Mouse (Mus musculus): ENCODE data around the gene Col18a1.
A peak's percentile ranks its signal among the peaks of the same experiment; 100 is the strongest.

The Col18a1 gene

DNA sequence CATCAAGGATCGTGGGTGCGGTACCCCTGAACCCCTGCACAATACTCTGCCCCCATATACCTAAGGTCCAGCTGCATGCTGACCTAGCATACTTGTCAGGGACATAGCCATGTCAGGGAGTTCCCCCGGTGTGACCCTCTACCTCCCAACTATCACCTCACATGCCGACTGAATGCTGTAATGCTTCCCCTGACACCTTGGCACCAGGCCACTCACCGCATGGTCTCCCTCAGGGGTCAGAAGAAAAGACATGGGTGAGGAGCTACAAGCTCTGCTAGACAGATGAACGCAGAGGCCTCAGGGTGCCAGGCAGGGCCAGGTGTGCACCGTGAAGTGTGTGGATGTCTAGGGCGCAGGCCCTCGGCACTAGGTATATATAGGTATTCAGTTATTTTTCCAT lies 56.3 kb downstream of the Col18a1 start:
- DNase-seq (ENCODE audit: low spot score) = no peak

DNA sequence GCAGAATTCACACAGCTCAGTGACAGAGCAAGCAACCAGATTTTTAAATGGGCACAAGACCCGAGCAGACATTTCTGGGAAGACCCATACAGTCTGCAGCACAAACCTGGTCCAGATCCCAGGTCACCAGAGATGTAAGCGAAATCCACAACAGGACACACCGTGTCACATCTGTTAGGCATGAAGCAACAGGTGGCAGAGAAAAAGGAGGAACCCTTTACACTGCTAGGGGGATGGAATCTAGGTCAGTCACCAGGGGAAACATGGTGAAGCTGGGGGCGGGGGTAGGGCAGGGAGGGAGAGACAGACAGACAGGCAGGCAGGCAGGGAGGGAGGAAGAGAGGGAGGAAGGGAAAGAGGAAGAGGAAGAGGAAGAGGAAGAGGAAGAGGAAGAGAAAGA lies 58.2 kb downstream of the Col18a1 start:
- no peak for DNase-seq (ENCODE audit: low spot score)

DNA sequence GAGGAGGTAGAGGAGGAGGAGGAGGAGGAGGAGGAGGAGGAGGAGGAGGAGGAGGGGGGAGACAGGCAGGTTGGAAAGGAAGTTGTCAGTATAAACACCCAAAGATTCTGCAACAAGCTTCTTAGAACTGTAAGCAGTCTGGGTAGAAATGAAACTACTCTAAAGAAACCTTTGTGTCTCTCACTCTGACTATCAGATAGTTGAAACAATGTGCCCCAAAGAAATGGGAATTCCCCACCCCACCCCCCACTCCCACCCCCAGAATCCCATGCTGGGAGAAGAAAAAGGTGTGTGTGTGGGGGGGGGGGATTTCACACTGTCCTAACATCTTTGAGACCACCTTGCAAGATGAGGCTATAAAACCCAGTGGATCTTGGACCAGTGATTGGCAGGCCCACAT lies 62.0 kb downstream of the Col18a1 start:
- no peak for DNase-seq (ENCODE audit: low spot score)

DNA sequence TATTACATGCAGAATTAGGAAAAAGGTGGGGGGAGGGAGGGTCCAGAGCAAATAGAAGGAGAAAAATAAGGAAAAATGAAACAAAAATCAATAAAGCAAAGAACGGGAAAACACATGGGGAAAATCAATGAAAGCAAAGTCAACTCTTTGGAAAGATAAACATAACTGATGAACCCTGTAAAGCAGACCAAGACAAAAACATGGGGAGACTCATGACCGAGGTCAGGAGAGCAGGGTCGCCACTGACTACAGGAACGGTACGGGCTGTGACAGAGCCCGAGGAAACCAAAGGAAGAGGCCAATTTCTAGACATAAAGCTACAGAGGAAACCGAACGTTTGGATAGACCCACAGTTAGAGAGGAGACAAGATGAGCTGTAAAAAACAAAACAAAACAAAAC lies 62.7 kb downstream of the Col18a1 start:
- DNase-seq (ENCODE audit: low spot score) = no peak

DNA sequence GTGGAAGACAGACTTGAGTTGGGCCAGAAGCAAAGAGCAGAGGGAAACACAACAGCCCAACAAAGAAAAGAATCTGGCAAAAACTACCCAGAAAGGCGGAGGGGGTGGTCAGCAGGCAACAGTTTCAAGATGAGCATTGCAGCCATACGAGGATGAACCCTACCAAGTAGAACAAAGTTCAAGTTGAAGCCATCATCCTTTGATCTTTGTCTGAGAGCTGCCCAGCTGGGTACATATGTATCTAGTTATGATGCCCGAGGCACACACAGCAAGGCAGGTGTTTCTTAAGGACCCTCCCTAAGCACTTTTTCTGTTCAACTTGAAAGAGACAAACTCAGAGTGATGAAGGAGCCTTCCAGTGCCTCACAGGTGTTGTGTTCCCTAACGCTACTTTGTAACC lies 66.6 kb downstream of the Col18a1 start:
- DNase-seq (ENCODE audit: low spot score) = no peak

DNA sequence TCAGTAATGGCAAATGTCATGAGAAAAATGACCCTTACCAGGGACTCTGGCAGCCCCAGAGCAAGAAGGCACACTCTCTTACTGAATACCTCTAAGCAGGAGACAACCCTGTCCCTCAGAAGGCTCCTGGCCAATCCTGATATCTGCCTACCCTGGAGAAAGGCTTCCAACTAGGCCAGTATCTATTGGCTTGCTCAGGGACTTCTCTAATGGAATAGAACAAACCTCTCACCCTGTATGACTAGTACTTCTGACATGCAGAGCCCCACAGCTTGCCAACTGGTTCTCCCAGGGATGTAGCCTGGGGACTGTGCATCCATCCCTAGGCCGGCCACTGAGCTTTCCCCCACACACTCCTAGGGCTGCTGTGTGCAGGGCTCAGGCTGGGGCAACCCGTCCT lies 67.7 kb downstream of the Col18a1 start:
- DNase-seq (ENCODE audit: low spot score) = no peak

DNA sequence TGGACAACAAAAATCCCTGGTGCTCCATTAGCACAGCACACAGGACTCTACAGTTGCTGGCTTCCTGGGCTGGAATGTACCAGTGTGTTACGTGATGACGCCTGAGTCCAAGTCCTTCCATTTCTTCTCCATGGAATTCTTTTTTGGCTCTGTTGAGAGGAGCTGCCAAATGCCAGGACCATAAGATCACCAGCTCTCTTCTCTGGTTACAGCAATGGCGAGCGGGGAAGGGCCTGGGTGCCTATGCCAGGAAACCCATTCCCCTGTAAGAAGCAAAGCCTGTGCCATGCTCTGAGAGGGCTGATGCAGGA lies 68.5 kb downstream of the Col18a1 start:
- no peak for DNase-seq (ENCODE audit: low spot score)

GRCm38 (mm10) chr10:77097006-77097889 lies 69.1 kb downstream of the Col18a1 start:
- no peak for DNase-seq (ENCODE audit: low spot score)

GRCm38 (mm10) chr10:77095666-77096065 lies 70.7 kb downstream of the Col18a1 start:
- DNase-seq (ENCODE audit: low spot score) = no peak

GRCm38 (mm10) chr10:77093817-77094216 lies 72.5 kb downstream of the Col18a1 start:
- DNase-seq (ENCODE audit: low spot score) = no peak

- DNase-seq (ENCODE audit: low spot score) = no peak
Measured at GRCm38 (mm10) chr10:77091538-77092097, 74.7 kb downstream of the Col18a1 start.

DNA sequence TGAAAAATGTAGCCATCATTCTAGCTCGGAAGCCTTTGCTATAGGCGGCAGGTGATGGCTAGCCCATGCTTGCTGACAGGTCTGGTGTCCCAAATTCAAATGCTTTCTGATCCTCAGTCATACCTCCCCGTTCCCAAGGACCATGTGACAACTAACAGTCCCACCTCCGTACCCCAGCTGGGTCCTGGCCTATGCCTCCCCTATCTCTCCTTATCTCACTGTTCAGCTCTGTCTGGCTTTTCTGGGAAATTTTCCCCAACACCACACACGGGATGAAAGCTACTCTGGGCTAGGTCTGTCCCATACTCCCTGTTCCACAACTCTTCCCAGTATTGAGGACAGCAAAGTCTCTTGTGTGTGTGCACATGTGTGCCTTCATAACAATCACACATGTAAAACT lies 76.3 kb downstream of the Col18a1 start:
- no peak for DNase-seq (ENCODE audit: low spot score)

GRCm38 (mm10) chr10:77089336-77089735 lies 77.0 kb downstream of the Col18a1 start:
- DNase-seq (ENCODE audit: low spot score) = no peak

- DNase-seq (ENCODE audit: low spot score) = no peak
Measured at GRCm38 (mm10) chr10:77084568-77084967, 81.8 kb downstream of the Col18a1 start.

GRCm38 (mm10) chr10:77082921-77083320 lies 83.4 kb downstream of the Col18a1 start:
- no peak for DNase-seq (ENCODE audit: low spot score)

DNA sequence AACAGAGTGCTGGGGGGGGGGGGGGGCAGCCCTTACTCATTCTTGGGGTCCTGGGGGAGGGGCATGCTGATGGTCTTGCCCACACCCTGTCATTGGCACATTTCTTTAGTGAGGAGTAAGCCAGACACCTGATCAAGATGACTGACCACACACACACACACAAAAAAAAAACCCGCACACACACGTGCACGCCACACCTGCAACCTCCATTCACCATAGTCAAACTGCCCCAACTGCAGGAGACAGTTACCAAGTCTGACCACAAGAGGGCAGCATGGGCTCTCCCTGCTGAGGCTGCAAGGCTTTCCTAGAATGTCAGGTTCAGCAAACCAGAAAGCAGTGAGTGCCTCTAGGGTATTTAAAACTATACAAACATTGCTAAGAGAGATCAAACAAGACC lies 83.9 kb downstream of the Col18a1 start:
- peak; percentile 25 for DNase-seq (ENCODE audit: low spot score)

DNA sequence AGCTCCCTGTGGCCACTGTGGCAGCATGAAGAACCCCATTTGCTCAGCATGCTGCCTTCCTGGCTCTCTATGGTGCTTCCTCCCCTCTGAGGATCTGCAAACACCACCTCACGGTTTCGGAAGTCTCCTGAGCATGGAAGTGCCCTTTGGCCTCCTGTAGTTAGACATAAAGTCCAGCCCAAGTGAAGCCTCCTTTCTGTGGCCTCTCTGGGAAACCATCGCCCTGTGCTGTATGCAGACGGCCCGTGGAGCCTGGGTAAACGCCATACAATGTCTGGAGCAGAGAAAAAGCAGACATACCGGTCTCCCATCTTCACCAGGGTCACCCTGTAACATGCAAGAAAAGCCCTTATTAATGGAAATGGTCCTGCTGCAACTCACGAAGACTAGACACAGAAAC lies 87.4 kb downstream of the Col18a1 start:
- no peak for DNase-seq (ENCODE audit: low spot score)

DNA sequence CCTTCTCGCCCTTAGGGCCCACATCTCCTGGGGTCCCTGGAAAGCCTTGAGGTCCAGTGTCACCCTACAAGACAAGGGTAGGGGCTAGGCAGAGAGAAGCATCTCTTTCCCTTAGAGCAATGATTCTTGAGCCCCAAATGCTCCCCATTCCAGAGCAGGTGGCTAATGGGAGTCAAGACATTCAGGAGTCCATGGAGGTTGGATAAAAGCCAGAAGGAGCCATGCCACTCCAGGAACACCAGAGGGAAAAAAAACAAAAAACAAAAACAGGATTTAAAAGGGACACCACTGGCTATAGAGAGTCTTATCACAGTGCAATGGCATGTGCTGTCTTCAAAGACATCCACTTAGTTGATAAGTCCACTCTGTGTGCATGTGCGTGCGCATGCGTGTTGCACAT lies 87.9 kb downstream of the Col18a1 start:
- DNase-seq (ENCODE audit: low spot score) = no peak

- DNase-seq (ENCODE audit: low spot score) = no peak
Measured at GRCm38 (mm10) chr10:77074276-77074974, 91.9 kb downstream of the Col18a1 start.

GRCm38 (mm10) chr10:77070072-77070471 lies 96.3 kb downstream of the Col18a1 start:
- DNase-seq (ENCODE audit: low spot score) = peak; percentile 27

GRCm38 (mm10) chr10:77068469-77068868 lies 97.9 kb downstream of the Col18a1 start:
- DNase-seq (ENCODE audit: low spot score) = no peak

DNA sequence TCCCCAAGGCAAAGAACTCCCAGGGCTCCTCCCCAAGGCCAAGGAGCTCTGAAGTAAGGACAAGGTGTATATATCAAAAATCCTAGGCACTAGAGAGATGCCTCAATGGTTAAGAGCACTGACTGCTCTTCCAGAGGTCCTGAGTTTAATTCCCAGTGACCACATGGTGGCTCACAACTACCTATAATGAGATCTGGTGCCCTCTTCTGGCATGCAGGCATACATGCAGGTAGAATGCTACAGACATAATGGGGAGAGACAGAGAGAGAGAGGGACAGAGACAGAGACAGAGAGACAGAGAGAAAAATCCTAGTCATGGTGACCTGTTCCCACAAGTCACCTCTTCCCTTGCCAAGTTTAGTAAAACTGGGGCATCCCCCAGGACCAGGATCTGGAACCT lies 101.7 kb downstream of the Col18a1 start:
- DNase-seq (ENCODE audit: low spot score) = no peak

DNA sequence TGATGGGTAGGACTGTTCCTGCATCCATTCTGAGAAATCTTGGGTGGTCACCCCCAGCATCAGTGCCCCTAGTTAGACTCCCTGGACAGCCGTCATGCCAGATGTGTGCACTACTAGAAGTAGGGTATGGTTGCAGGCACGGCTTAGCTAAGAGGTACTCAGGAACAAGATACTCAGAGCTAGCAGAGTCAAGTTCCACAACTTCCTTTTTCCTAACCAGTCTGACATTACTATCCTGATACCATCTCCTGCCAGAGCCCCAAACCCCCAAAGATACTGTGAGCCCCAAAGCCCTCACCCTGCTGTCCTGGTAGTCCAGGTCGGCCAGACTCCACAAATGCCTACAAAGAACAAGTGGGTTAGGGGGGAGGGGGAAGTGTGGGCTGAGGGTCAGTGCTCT lies 102.1 kb downstream of the Col18a1 start:
- no peak for DNase-seq (ENCODE audit: low spot score)
